Mouse (Mus musculus): ENCODE data around the gene Hnrnph2.

DNA sequence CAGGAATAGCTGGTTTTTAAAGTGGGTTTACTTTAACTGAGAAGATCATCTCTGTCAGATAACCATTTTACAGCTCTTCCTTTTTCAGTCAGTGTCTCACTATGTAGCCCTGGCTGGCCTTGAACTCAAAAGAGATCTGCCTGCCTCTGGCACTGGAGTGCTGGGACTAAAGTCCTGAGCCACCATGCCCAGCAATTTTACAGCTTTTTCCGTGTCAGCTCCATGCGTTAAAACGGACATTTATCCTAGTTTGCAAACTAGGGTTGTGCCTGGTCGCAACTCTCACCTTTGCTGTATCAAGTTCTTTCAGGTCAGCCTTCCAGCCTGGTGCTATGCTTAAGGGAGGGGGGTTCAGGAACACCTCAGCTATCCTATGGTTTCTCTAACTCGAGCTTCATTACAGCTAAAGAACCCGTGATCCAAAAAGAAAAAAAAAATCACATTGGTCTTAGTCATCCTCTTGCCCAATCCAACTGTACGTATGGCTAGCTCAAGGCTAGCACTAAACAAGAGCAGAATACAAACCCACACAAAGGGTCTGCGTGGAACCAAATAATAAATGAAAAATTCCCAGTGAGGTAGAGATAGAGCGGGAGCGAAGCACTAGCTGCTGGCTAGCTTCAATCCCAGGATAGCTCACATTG is 935 bp upstream of the Hnrnph2 start:
- no peak for TF ChIP-seq CTCF (conservative IDR thresholded peaks at IDR 0.05; ENCODE audit: insufficient read depth, insufficient read length, low read depth, low read length)
- no peak for TF ChIP-seq POLR2A (IDR thresholded peaks at IDR 0.05; ENCODE audit: low read depth, low read length)
